Mouse (Mus musculus) cerebral cortex, adult 2 months (tissue): ENCODE data around the gene Itgb2l.

Experiments
- WGBS: fragments of 180-500 bp; shearing (Covaris S2); methylation state at CpG from one replicate; pipeline ENCODE4 v1.1.7; 2018; 5-methylcytosine and 5-hydroxymethylcytosine counted together

Gene Itgb2l

DNA sequence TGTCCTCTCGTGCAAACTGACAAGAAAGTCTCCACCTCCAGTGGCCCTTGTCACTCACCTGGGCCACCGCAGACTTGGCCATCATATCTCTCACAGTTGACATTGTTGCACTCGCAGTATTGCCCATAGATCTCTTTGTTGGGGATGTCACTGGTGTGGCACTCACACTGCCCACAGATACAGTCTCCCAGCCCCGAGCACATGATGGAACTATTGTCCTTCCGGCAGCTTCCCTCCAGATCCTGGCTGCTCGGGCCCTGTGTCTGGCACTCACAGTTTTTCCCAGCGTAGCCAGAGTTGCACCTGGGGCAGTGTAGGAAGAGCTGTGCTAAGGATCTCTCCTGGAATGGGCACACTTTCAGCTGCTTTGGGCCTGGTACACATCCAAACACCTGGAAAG is 16.7 kb downstream of the Itgb2l start:
- 91% methylated on average over 7 of the region's 7 CpGs for WGBS

- 93% methylated on average over 2 of the region's 2 CpGs for WGBS
Measured at GRCm38 (mm10) chr16:96425044-96425443, 18.4 kb downstream of the Itgb2l start.

- 38% methylated on average over 4 of the region's 4 CpGs for WGBS
Measured at GRCm38 (mm10) chr16:96408064-96408465, 35.4 kb downstream of the Itgb2l start.

DNA sequence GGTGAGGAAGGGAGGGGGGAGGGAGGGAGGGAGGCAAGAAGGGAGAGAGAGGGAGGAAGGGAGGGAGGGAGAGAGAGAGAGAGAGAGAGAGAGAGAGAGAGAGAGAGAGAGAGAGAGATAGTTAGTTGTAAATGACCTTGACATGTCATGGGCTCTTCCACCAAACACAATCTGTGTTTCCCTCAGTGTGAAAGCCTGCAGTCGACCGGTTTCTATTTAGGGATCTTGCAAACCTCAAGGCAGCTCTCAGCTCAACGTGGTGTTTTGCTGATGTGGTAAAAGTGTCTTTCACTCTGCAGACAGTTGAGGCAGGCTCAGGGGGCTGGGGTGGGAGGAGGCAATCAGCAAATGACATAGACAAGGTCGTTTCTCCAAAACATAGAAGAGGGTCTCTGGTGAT is 37.1 kb downstream of the Itgb2l start:
- WGBS: 41% methylated on average over 4 of the region's 4 CpGs

GRCm38 (mm10) chr16:96402294-96402693 is 41.1 kb downstream of the Itgb2l start:
- WGBS: 55% methylated on average over 6 of the region's 6 CpGs

GRCm38 (mm10) chr16:96400046-96400445 is 43.4 kb downstream of the Itgb2l start:
- 55% methylated on average over 4 of the region's 4 CpGs for WGBS

DNA sequence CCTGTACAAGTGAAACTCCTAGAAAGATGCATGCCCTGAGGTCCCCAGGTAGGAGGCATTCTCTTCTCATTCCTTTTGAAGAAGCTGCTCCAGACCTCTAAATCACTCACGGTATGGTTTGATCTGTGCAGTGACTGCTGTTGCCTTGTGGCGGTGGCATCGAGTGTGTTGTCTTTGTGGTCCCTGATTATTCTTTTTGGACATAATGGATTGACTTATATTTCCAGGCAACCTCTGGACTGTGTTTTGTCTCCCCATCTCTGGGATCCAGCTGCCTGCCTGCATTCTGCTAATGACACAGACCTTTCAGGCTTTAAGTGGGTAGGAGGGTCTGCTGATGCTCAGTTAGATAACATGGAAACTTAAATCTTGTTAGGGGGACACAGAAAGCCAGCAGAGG is 44.6 kb downstream of the Itgb2l start:
- 88% methylated on average over 3 of the region's 3 CpGs for WGBS

- WGBS: 76% methylated on average over 9 of the region's 9 CpGs
Measured at GRCm38 (mm10) chr16:96396013-96396650, 47.3 kb downstream of the Itgb2l start.

DNA sequence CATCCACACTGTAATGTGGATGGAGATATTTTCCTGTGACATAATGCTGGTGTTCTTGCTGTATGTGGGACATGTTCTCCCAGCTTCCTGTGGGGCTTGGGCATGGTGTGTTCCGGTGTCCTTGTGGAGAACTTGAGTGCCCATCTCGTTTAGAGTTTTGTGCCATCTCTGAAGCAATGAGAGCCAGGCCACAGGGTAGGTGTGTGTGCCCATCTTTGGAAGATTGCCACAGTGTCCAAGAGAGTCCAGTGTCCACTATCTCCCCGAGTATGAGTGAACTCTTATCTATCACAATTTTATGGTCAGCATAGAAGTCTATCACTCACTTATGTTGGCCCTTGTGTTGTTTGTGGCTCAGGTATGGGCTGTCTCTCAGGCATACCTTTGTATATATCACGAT is 47.9 kb downstream of the Itgb2l start:
- 83% methylated on average over 4 of the region's 4 CpGs for WGBS

DNA sequence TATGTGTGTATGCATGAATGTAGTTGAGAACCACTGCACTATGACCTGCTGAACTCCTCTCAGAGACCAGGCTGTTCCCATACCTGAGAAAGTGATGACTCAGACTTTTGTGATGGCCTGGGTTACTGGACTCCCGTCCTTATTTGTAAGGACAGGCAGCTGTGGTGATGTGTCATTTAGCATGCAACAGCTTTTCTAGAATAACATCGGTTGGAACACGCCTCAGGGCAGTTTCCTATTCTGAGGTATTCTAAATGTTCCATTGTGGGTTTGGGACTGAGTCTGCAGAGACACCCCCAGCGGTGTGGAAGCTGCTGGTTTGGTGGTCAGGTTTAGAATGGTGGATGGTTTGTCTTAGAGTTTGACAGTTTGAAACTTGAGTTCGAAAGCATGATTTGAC is 54.9 kb downstream of the Itgb2l start:
- WGBS: 83% methylated on average over 5 of the region's 5 CpGs

- 88% methylated on average over 6 of the region's 6 CpGs for WGBS
Measured at GRCm38 (mm10) chr16:96387685-96388371, 55.6 kb downstream of the Itgb2l start.

DNA sequence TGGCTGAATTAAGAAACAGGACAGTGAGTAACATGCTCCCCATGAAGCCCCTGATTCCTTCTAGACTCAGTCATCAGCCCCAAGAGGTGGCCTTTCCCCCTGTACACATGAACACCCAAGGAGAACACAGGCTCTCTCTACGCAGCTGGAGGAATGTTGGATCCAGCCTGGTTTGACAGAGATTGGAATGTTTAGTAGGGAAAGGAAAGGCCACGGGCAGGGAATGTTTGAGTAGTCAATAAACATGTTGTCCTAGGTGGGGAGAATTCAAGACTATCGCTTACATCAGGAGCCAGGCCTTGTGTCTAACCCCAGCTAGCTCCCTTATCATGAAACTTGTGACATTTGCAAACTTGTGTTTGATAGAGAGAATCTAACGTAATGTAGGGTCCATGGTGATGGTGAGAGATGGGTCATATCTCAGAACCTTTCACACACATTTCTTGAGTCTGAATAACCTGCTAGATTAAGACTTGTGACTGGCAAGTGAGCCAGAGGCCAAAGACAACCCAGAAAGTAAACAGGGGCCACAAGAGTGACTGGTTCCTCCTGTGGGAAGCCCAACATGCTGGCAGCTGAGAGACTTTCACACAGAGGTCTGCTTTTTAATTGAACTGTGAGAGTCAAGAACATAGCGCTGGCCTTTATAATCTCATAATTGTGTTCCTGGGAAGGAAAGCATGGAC is 60.8 kb downstream of the Itgb2l start:
- 93% methylated on average over 5 of the region's 5 CpGs for WGBS

DNA sequence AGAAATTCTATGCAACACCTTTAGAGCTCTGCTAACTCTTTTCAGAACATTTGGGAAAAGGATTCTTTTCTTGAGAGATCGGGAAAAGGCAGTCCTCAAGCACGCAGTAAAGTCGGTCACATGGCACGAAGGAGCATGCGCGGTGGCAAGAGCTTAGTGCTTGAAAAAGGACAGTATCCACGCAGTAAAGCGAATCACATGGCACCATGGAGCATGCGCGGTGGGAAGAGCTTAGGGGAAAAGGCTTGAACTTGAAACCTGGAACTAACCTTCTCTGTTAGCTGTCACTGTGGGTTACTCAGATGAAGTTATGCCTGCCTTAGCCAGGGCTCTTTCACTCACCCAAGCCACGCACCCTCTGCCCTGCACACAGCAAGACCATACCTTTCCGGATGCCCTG is 62.0 kb downstream of the Itgb2l start:
- 94% methylated on average over 12 of the region's 12 CpGs for WGBS

DNA sequence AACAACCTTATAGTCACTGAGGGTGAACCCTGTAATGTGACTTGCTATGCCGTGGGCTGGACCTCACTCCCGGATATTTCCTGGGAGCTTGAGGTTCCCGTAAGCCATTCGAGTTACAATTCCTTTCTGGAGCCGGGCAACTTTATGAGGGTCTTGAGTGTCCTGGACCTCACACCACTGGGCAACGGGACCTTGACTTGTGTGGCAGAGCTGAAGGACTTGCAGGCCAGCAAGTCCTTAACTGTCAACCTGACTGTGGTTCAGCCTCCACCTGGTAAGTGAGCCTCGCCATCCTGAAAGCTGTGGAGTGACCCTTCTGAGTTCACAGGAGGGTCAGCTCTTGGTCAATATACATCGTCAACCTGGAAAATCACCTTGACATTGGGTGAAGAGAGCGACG is 65.3 kb downstream of the Itgb2l start:
- WGBS: 97% methylated on average over 10 of the region's 10 CpGs

GRCm38 (mm10) chr16:96376342-96376741 is 67.1 kb downstream of the Itgb2l start:
- WGBS: 18% methylated on average over 7 of the region's 7 CpGs

DNA sequence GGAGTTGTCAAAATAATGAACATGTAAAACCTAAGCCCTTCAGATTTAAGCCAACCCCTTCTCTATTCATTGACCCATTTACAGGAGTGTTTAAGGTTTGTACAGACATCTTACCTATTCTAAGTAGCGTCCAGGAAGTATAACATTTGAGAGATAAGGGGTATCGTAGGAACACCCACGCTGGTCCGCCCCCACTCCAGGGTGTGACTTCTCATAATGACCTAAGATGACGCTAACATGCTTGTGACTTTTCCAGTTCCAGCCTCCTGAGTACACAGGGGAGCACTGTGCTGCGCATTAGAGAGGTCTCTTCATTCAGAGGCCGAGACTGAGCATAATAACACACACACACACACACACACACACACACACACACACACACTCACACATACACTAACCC is 67.9 kb downstream of the Itgb2l start:
- WGBS: 77% methylated on average over 7 of the region's 7 CpGs

DNA sequence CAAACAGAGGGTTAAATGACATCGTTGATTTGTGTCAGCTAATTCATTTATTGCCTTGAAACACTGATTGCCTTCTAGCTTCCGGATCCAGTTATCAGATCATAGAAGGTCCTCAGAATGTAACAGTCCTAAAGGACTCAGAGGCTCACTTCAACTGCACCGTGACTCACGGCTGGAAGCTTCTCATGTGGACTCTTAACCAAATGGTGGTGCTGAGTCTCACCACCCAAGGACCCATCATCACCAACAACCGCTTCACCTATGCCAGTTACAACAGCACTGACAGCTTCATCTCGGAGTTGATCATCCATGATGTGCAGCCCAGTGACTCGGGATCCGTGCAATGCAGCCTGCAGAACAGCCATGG is 70.7 kb downstream of the Itgb2l start:
- 91% methylated on average over 8 of the region's 8 CpGs for WGBS
